ENCODE assay signal across 8 mouse cellular contexts in the genomic region with DNA sequence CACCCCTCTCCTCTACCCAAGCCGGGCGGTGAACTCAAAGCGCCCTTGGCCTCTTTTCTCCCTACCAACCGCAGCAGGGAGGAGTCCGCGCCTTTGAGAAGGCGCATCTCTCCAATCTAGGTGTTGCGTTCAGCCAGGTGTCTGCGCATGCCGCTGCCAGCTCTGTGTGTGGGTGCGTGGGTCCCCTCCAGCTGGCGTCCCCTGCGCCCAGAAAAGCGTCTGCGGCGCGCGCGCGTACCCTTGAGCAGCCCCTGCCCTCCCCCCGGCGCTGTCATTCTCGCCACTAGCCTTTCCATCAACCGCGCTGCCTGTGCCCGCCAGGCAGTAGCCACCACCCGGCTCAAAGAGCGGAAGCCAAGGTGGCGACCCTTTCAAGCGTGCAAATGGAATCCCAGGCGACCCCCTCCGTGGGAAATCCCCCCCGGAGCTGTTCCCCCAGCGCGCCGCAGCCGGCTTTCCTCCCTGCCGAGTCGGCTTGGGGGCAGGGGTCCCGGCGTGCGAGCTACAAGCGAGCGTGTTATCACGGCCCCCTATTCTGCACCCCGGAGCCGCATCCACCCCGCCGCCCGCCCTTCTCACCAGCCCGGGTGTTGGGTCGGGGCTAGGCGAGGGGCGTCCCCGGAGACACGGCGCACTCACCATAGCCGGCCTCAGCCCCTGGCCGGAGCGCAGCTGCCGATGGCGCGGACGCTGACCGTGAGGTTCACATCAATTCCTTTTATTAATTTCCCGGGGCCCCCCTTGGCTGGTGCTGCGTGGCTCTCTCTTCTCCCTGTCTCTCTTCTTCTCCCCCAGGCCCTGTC. TPM values are rescaled to one million over a fixed set of nuclear protein-coding genes. Genes with fewer than 3 reads are reported as not detected.
A peak's percentile ranks its signal among the peaks of the same experiment; 100 is the strongest.
DNase-seq lines count a peak whose midpoint lies in the region; TF ChIP-seq lines count a peak whose summit lies in the region.

No protein-coding gene starts in this region.

- no peak for TF ChIP-seq POLR2A in cerebellum, adult 2 months (IDR thresholded peaks at IDR 0.05; ENCODE audit: borderline replicate concordance, insufficient read depth, low read length)

- H3K4me1 ChIP-seq in cerebellum, adult 2 months (ENCODE audit: control insufficient read depth, insufficient read depth, low read length) = no peaks in the 10 kb centered on the region; the same call in 1 of the 2 replicates

- peak overlapping the region; percentile 86 for H3K4me3 ChIP-seq in cerebellum, adult 2 months (replicated peaks; ENCODE audit: insufficient read depth, low read depth, low read length)

- peak overlapping the region; percentile 29 for H3K27ac ChIP-seq in cerebellum, adult 2 months (ENCODE audit: insufficient read depth, low read length)

- H3K27me3 ChIP-seq in cerebellum, adult 2 months (ENCODE audit: control insufficient read depth, insufficient read depth, low read length) = no peaks in the 10 kb centered on the region

- WGBS in cerebellum, adult 2 months = under 1% methylated on average over 66 of the region's 67 CpGs

- TF ChIP-seq CTCF in cerebellum, adult 2 months (IDR thresholded peaks at IDR 0.05; ENCODE audit: borderline replicate concordance, insufficient read depth, low read depth, low read length) = no peak

- DNase-seq in layer of hippocampus, adult 11-12 months (ENCODE audit: low spot score) = peak; percentile 48
- no peak for DNase-seq in layer of hippocampus, adult 9-10 months (ENCODE audit: low spot score)
- DNase-seq in cerebellum, adult 2 months = peak; percentile 59 to 65
- DNase-seq in frontal cortex, postnatal 10 days (ENCODE audit: low spot score in 2 of 2) = peak; percentile 28 to 53
- DNase-seq in kidney, postnatal 4 days = peak; percentile 50 to 60
- peak; percentile 44 to 54 for DNase-seq in lung, postnatal 4 days
- peak; percentile 65 for DNase-seq in right cerebral cortex, postnatal 4 days
- DNase-seq in urinary bladder, postnatal 4 days (ENCODE audit: low spot score in 2 of 2) = no peak

RNA-seq across cellular contexts. Expression of gene Ptch1, which starts 0.7 kb away (rescaled TPM):
- polyA plus RNA-seq in cerebellum, adult 2 months (2012; rRNA removed) = 63.6 and 63.7 TPM in 2 replicates

Comparison
In these comparisons a context has a peak if more than half of its experiments do, and no peak if none do; other contexts are left out.
1. DNase-seq: peak in layer of hippocampus, adult 11-12 months (single experiment), cerebellum, adult 2 months (2 of 2), frontal cortex, postnatal 10 days (2 of 2), kidney, postnatal 4 days (2 of 2), lung, postnatal 4 days (2 of 2) and right cerebral cortex, postnatal 4 days (single experiment); none in layer of hippocampus, adult 9-10 months (single experiment) and urinary bladder, postnatal 4 days (0 of 2).